Mouse (Mus musculus): ENCODE results near the gene Rftn1. TPM values are rescaled to one million over a fixed set of nuclear protein-coding genes. Genes with fewer than 3 reads are reported as not detected.

The Rftn1 gene
- polyA plus RNA-seq, 1 experiment, result 1.1 TPM

DNA sequence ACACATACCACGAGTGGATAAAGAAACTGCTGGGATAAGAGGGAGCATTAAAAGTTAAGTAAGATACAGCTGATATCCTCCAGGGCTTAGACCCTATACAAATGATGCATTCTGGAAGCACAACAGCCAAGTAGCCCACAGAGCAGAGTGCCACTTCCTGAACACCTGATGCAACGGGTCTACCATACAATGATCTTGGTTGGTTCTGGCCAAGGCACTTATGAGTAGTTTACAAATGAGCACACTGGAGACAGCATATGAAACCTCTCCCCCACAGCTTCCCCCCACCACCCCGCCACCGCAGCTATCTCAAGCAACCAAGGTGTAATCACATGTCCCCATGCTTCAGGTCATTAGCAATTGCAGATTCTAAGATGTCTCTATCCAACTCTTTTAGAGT is 106.5 kb downstream of the Rftn1 start:
- TF ChIP-seq EP300 (IDR thresholded peaks at IDR 0.05; ENCODE audit: insufficient read depth, low read depth, low read length) (no peak), POLR2A (IDR thresholded peaks at IDR 0.05; ENCODE audit: insufficient read depth, low read length) (no peak), CTCF (IDR thresholded peaks at IDR 0.05; ENCODE audit: low read depth, low read length) (no peak)
- H3K4me3 ChIP-seq (ENCODE audit: low read depth, low read length), result no peak overlapping the region
- H3K9me3 ChIP-seq (replicated peaks; ENCODE audit: control insufficient read depth, insufficient read depth, low read length, poor library complexity, severe bottlenecking), result no peaks in the 10 kb centered on the region
- H3K9ac ChIP-seq (ENCODE audit: low read depth, poor library complexity, severe bottlenecking), result no peak overlapping the region
- H3K27ac ChIP-seq (ENCODE audit: insufficient read depth, low read length), result no peak overlapping the region
- H3K27me3 ChIP-seq (ENCODE audit: control insufficient read depth, insufficient read depth, low read length, poor library complexity, severe bottlenecking), result no peaks in the 10 kb centered on the region
- H3K36me3 ChIP-seq (ENCODE audit: control insufficient read depth, insufficient read depth, low read length, poor library complexity, severe bottlenecking), result no peaks in the 10 kb centered on the region
- H3K4me1 ChIP-seq (ENCODE audit: control insufficient read depth, insufficient read depth, low read length), result peaks cover 2% of the 10 kb centered on the region

DNA sequence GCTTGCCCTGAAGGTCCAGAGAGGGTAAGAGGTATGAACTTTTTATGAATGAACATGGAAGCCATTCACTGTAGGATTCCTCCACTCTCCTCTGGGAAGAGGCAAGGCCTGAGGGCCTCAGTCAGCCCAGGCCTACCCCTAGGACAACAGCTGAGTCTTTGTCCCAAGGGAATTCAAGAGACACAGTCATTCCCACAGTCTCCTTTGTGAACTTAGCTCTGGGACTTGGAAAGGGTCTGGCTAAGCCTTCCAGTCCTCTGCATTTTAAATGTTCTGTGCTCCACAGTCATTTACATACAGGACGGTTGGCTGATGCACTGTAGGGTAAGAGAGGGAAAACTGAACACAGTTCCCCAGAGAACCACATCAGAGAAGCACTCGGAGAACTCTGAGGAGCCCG is 107.5 kb downstream of the Rftn1 start:
- Histone ChIP-seq H3K9ac (ENCODE audit: low read depth, poor library complexity, severe bottlenecking) (no peak overlapping the region), H3K27me3 (ENCODE audit: control insufficient read depth, insufficient read depth, low read length, poor library complexity, severe bottlenecking) (no peaks in the 10 kb centered on the region), H3K27ac (ENCODE audit: insufficient read depth, low read length) (no peak overlapping the region), H3K4me3 (ENCODE audit: low read depth, low read length) (no peak overlapping the region), H3K36me3 (ENCODE audit: control insufficient read depth, insufficient read depth, low read length, poor library complexity, severe bottlenecking) (no peaks in the 10 kb centered on the region), H3K4me1 (ENCODE audit: control insufficient read depth, insufficient read depth, low read length) (peaks cover 2% of the 10 kb centered on the region), H3K9me3 (replicated peaks; ENCODE audit: control insufficient read depth, insufficient read depth, low read length, poor library complexity, severe bottlenecking) (no peaks in the 10 kb centered on the region)
- no peak for TF ChIP-seq EP300 (IDR thresholded peaks at IDR 0.05; ENCODE audit: insufficient read depth, low read depth, low read length)
- TF ChIP-seq CTCF (IDR thresholded peaks at IDR 0.05; ENCODE audit: low read depth, low read length), result no peak
- no peak for TF ChIP-seq POLR2A (IDR thresholded peaks at IDR 0.05; ENCODE audit: insufficient read depth, low read length)

DNA sequence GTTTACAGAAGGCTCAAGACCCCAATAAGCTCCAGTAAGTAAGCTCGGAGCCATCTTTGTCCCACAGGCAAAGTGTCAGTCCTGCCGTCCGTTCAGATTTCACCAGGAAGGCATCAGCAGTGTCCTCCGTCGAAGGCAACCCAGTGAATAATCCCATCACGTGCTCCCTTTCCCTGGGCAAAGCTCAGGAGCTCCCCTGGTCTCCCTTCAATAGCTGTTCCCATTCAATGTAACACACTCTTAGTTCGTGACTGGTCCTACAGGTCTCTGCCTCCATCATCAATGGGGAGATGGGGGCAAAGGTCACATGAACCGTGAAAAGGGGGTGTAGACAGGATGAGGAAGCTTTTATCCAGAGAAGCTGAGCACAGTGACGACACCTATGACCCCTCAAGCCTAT is 108.8 kb downstream of the Rftn1 start:
- no peak for TF ChIP-seq CTCF (IDR thresholded peaks at IDR 0.05; ENCODE audit: low read depth, low read length)
- TF ChIP-seq POLR2A (IDR thresholded peaks at IDR 0.05; ENCODE audit: insufficient read depth, low read length), result no peak
- no peak for TF ChIP-seq EP300 (IDR thresholded peaks at IDR 0.05; ENCODE audit: insufficient read depth, low read depth, low read length)
- Histone ChIP-seq H3K36me3 (ENCODE audit: control insufficient read depth, insufficient read depth, low read length, poor library complexity, severe bottlenecking) (no peaks in the 10 kb centered on the region), H3K27me3 (ENCODE audit: control insufficient read depth, insufficient read depth, low read length, poor library complexity, severe bottlenecking) (no peaks in the 10 kb centered on the region), H3K4me3 (ENCODE audit: low read depth, low read length) (no peak overlapping the region), H3K4me1 (ENCODE audit: control insufficient read depth, insufficient read depth, low read length) (peaks cover 2% of the 10 kb centered on the region), H3K9ac (ENCODE audit: low read depth, poor library complexity, severe bottlenecking) (no peak overlapping the region), H3K9me3 (replicated peaks; ENCODE audit: control insufficient read depth, insufficient read depth, low read length, poor library complexity, severe bottlenecking) (no peaks in the 10 kb centered on the region), H3K27ac (ENCODE audit: insufficient read depth, low read length) (no peak overlapping the region)

DNA sequence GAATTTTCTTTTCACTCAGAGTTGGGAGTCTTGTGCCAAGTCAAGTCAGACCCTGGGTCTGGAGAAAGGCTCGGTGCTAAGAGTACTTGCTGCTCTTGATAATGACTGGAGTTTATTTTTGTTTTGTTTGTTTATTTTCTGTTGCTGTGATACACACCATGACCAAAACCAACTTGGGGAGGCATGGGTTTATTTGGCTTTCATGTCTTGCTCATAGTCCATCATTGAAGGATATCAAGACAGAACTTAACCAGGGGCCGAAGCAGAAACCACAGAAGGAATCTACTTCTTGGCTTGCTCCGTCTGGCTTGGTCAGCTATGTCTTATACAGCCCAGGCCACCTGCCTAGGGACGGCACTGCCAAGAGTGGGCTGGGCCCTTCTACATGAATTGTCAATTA is 109.5 kb downstream of the Rftn1 start:
- Histone ChIP-seq H3K36me3 (ENCODE audit: control insufficient read depth, insufficient read depth, low read length, poor library complexity, severe bottlenecking) (no peaks in the 10 kb centered on the region), H3K27me3 (ENCODE audit: control insufficient read depth, insufficient read depth, low read length, poor library complexity, severe bottlenecking) (no peaks in the 10 kb centered on the region), H3K27ac (ENCODE audit: insufficient read depth, low read length) (no peak overlapping the region), H3K4me3 (ENCODE audit: low read depth, low read length) (no peak overlapping the region), H3K4me1 (ENCODE audit: control insufficient read depth, insufficient read depth, low read length) (peaks cover 2% of the 10 kb centered on the region), H3K9ac (ENCODE audit: low read depth, poor library complexity, severe bottlenecking) (no peak overlapping the region), H3K9me3 (replicated peaks; ENCODE audit: control insufficient read depth, insufficient read depth, low read length, poor library complexity, severe bottlenecking) (no peaks in the 10 kb centered on the region)
- TF ChIP-seq EP300 (IDR thresholded peaks at IDR 0.05; ENCODE audit: insufficient read depth, low read depth, low read length) (no peak), POLR2A (IDR thresholded peaks at IDR 0.05; ENCODE audit: insufficient read depth, low read length) (no peak), CTCF (IDR thresholded peaks at IDR 0.05; ENCODE audit: low read depth, low read length) (no peak)

DNA sequence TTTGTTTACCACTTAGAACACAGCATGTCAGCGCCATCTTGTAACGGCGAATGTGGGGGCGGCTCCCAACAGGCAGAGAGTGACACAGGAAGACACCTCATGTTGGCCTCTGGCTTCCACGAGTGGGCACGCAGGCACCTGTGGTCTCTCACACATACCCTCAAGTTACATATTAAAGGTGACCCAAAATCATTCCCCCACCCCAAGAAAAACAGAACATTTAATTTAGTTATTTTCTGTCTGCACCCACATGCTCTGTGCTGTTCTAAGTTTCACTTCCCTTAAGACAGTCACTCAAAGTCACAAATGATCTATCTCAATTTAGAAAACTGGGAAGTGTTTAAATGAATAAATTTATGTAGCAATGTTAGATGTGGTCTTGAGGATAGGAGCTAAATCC is 111.7 kb downstream of the Rftn1 start:
- Histone ChIP-seq H3K36me3 (ENCODE audit: control insufficient read depth, insufficient read depth, low read length, poor library complexity, severe bottlenecking) (no peaks in the 10 kb centered on the region), H3K9me3 (replicated peaks; ENCODE audit: control insufficient read depth, insufficient read depth, low read length, poor library complexity, severe bottlenecking) (no peaks in the 10 kb centered on the region), H3K27ac (ENCODE audit: insufficient read depth, low read length) (no peak overlapping the region), H3K27me3 (ENCODE audit: control insufficient read depth, insufficient read depth, low read length, poor library complexity, severe bottlenecking) (no peaks in the 10 kb centered on the region), H3K4me1 (ENCODE audit: control insufficient read depth, insufficient read depth, low read length) (no peaks in the 10 kb centered on the region), H3K9ac (ENCODE audit: low read depth, poor library complexity, severe bottlenecking) (no peak overlapping the region), H3K4me3 (ENCODE audit: low read depth, low read length) (no peak overlapping the region)
- no peak for TF ChIP-seq CTCF (IDR thresholded peaks at IDR 0.05; ENCODE audit: low read depth, low read length)
- no peak for TF ChIP-seq EP300 (IDR thresholded peaks at IDR 0.05; ENCODE audit: insufficient read depth, low read depth, low read length)
- TF ChIP-seq POLR2A (IDR thresholded peaks at IDR 0.05; ENCODE audit: insufficient read depth, low read length), result no peak

DNA sequence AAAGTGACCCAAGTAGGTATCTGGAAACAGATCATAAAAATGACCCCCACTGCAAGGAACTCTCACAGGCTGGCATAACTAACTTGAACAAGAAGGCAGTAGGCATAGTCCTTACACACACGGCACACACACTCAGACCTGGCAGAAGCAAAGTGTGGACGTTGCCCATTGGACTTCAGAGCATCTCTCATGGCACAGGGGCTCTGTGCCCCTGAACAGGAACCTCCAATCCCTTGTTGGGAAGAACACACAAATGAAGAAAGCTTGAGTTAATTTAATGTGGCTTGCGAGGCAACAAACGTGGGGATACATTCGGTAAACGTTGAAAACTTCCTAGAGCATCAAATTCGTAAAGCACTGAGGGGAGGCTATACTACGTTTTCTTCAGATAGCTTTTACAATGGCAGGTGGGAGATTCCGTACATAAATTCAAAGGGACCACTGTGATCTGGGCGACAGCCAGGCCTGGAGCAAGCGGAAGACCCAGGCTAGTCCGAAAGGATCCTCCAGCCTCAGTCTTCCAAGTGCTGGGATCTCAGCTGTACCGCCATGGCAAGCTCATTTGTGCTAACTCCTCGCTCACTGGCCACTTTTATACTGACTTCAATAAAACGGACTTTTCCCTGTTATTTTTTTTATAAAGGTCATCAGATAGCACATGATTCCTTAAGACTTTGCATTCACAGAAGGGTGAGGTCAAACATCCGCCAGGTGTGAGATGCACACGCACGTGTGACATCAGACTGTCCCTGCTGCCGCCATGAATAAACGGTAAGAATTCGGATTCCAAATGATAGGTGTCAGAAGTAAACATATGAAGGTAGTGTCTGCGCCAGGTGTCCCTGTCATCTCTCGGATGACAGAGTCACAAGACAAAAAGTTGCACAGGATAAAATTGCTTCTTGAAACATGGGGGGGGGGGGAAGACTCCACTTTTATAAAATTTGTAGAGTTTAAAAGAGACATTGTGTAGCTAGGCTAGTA is 117.2 kb downstream of the Rftn1 start:
- Histone ChIP-seq H3K9me3 (replicated peaks; ENCODE audit: control insufficient read depth, insufficient read depth, low read length, poor library complexity, severe bottlenecking) (no peaks in the 10 kb centered on the region), H3K27ac (ENCODE audit: insufficient read depth, low read length) (no peak overlapping the region), H3K4me1 (ENCODE audit: control insufficient read depth, insufficient read depth, low read length) (peaks cover 2% of the 10 kb centered on the region), H3K9ac (ENCODE audit: low read depth, poor library complexity, severe bottlenecking) (no peak overlapping the region), H3K27me3 (ENCODE audit: control insufficient read depth, insufficient read depth, low read length, poor library complexity, severe bottlenecking) (no peaks in the 10 kb centered on the region), H3K4me3 (ENCODE audit: low read depth, low read length) (no peak overlapping the region), H3K36me3 (ENCODE audit: control insufficient read depth, insufficient read depth, low read length, poor library complexity, severe bottlenecking) (no peaks in the 10 kb centered on the region)
- TF ChIP-seq EP300 (IDR thresholded peaks at IDR 0.05; ENCODE audit: insufficient read depth, low read depth, low read length) (no peak), POLR2A (IDR thresholded peaks at IDR 0.05; ENCODE audit: insufficient read depth, low read length) (no peak), CTCF (IDR thresholded peaks at IDR 0.05; ENCODE audit: low read depth, low read length) (no peak)
